Mouse (Mus musculus) liver, embryonic 16.5 days (tissue): ENCODE results near the gene Ang2. TPM values are rescaled to one million over a fixed set of nuclear protein-coding genes. Genes with fewer than 3 reads are reported as not detected.
"Not testable (repeated sequence)": the region's sequence is repeated elsewhere in the genome, so short reads cannot be mapped to it uniquely, and the experiment has no call there.

Experiments used
- ATAC-seq: fragments of 200-750 bp; cut with Nextera tagmentation; 2 replicates; pipeline ENCODE4 v1.8.0; 2017; ENCODE audit warnings: low read depth, mild to moderate bottlenecking, moderate number of reproducible peaks, moderate library complexity
- H3K27ac ChIP-seq: fragments of 300-500 bp; sonication (generic); 2 replicates; pipeline ENCODE4 v1.5.1; 2014; ENCODE audit warnings: mild to moderate bottlenecking, low read length
- H3K27me3 ChIP-seq: fragments of 300-500 bp; sonication (generic); 2 replicates; pipeline ENCODE4 v1.6.1; 2014; ENCODE audit warnings: low read depth, low read length, mixed read lengths; ENCODE audit not compliant: control insufficient read depth, insufficient read depth
- H3K36me3 ChIP-seq: fragments of 300-500 bp; sonication (generic); 2 replicates; pipeline ENCODE4 v1.6.1; 2014; ENCODE audit warnings: mild to moderate bottlenecking; ENCODE audit not compliant: control insufficient read depth, insufficient read depth
- H3K4me1 ChIP-seq: fragments of 300-500 bp; sonication (generic); 2 replicates; pipeline ENCODE4 v1.6.1; 2014; ENCODE audit warnings: low read depth, low read length, mixed read lengths; ENCODE audit not compliant: control insufficient read depth
- H3K4me2 ChIP-seq: fragments of 300-500 bp; sonication (generic); 2 replicates; pipeline ENCODE4 v1.6.1; 2014; ENCODE audit warnings: low read depth, low read length, mixed read lengths
- H3K4me3 ChIP-seq: fragments of 300-500 bp; sonication (generic); 2 replicates; pipeline ENCODE4 v1.5.1; 2014; ENCODE audit warnings: low read depth, mild to moderate bottlenecking, low read length
- H3K9ac ChIP-seq: fragments of 300-500 bp; sonication (generic); 2 replicates; pipeline ENCODE4 v1.6.1; 2014; ENCODE audit warnings: low read depth, low read length
- H3K9me3 ChIP-seq: fragments of 300-500 bp; sonication (generic); replicated peaks from 2 replicates; pipeline ENCODE4 v1.6.1; 2016; ENCODE audit warnings: low read length; ENCODE audit not compliant: control insufficient read depth
- WGBS: fragments of 180-500 bp; shearing (Covaris S2); extraction: QIAGEN DNeasy Blood & Tissue Kit; methylation state at CpG from one replicate; pipeline ENCODE4 v1.1.7; 2014; ENCODE audit not compliant: insufficient replicate concordance; 5-methylcytosine and 5-hydroxymethylcytosine counted together
- polyA plus RNA-seq: library from polyadenylated mRNA; unstranded; fragments of >200 nt; fragmentation: Nextera tagmentation; extraction: Ambion mirVana; gene quantifications from 2 replicates; pipeline ENCODE4 v1.2.1, GENCODE M21; 2015

Gene Ang2
- polyA plus RNA-seq: not detected in 2 replicates

DNA sequence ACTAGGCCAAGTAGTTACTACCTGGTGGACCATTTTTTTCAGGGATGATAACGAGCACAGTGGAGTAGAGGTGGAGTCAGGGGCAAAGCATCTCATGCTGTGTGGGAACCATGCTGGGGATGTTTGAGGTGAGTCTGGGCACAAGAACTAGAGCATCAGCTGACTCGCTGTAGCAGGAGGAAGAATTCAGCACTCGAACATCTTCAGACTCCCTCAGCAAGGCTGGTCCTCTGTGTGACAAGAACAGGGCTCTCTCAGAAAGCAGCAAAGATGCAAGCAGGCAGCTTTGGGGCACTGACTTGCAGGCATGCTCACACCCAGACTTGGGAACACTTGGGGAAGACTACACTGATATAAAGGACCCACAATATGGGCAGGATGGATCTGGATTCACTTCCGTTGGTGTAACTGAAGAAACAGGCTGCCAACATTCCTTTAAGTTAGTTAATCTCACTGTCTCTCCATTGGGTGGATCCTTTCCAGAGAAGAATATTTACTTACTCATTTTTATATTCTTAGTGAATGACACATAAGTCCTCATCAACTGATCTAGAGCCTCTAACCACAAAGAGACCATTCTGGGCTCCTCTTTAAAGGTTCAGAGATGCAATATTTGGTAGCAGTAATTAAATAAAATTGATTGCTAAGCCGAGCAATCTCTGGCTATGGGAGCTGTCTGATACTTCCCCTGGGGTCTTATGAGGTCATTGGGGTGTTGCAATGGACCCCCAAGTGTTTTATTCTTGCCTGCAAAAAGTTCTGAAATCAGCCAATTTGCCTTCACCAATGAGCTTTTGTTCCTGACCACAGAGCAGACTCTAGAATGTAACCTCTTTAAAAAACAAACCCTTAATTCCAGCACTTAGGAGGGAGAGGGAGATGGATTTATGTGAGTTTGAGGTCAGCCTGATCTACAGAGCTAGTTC lies at the start of gene Ang2:
Gene Ang2, minus strand, starts transcription at position 51 of the 926 bp plus-strand sequence.
- 58% methylated on average over 5 of the region's 5 CpGs for WGBS
- Histone ChIP-seq H3K9ac (no peak within 1 kb of the TSS), H3K4me2 (no peak within 1 kb of the TSS), H3K4me3 (no peak within 1 kb of the TSS), H3K36me3 (no peaks in the 10 kb centered on the region), H3K4me1 (no peaks in the 10 kb centered on the region), H3K27ac (no peak within 1 kb of the TSS), H3K9me3 (no peaks in the 10 kb centered on the region), H3K27me3 (no peaks in the 10 kb centered on the region)
- ATAC-seq: no peak

DNA sequence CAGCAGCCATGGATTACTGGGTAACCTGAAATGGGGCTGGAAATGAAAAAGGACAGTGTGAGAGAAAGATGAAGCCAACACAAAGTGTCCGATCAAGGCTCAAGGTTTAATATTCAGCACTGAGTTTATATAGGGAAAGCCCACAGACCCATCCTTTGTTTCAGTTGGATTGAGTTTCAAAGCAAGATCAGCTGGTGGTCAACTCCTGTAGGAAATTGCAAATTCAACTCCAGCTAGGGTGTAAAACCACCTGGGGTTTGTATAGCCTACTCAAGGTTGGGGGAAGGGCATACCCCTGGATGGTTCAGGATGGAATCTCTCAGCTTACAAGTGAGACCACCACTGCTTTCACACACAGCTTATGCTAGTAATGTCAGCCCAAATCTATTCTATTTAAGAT lies 48.8 kb upstream of the Ang2 start:
- no peak overlapping the region for H3K9ac ChIP-seq
- no peak overlapping the region for H3K4me3 ChIP-seq
- 59% methylated on average over 1 of the region's 1 CpGs for WGBS

DNA sequence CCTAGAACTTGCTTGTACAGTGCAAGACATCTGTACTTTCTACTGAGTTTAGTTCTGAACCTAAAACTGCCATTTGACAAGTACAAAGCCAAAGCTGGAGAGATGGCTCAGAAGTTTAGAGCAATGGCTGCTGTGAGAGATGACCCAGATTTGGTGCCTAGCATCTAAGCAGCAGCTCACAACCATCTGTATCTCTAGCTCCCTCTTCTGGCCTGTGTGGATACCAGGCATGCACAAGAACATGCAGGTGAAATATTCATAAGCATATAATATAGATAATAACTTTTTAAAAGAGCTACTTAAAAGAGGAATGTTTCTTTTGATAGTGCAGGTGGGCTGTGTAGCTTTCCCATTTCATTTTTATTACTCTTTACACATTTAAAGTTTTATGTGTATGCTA lies 42.0 kb upstream of the Ang2 start:
- Histone ChIP-seq H3K4me2 (no peak overlapping the region), H3K9ac (no peak overlapping the region), H3K4me3 (no peak overlapping the region), H3K27ac (no peak overlapping the region), H3K9me3 (no peaks in the 10 kb centered on the region), H3K4me1 (no peaks in the 10 kb centered on the region), H3K36me3 (no peaks in the 10 kb centered on the region), H3K27me3 (no peaks in the 10 kb centered on the region)
- no peak for ATAC-seq

More for the DNA sequence above, 48.8 kb upstream of the Ang2 start:
- H3K9me3 ChIP-seq: no peaks in the 10 kb centered on the region
- no peak overlapping the region for H3K4me2 ChIP-seq
- ATAC-seq: no peak
- H3K36me3 ChIP-seq: no peaks in the 10 kb centered on the region
- no peaks in the 10 kb centered on the region for H3K27me3 ChIP-seq
- H3K27ac ChIP-seq: no peak overlapping the region
- H3K4me1 ChIP-seq: no peaks in the 10 kb centered on the region

DNA sequence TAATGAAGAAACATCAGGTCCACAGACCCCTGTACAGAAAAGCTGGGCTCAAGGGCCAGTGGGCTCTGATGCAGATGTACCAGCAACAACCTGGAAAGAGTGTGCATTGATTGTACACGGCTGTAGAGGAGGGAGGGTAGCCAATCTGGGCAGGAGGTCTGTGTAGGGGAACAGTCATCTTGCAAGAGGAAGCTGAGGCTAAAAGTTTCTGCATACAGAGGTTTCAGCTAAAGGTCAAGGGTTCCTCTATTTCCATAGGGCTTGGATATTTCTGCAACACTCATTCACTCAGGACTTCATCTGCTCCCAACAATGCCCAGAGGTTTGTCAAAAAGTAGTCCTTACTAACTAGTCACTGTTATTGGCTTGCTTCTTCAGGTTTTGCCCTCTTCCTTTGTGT lies 38.5 kb upstream of the Ang2 start:
- ATAC-seq, H3K4me3 ChIP-seq, H3K9ac ChIP-seq, H3K4me1 ChIP-seq, H3K4me2 ChIP-seq, H3K27me3 ChIP-seq, H3K36me3 ChIP-seq, H3K9me3 ChIP-seq, H3K27ac ChIP-seq: not testable (repeated sequence)
- 19% methylated on average over 1 of the region's 1 CpGs for WGBS

DNA sequence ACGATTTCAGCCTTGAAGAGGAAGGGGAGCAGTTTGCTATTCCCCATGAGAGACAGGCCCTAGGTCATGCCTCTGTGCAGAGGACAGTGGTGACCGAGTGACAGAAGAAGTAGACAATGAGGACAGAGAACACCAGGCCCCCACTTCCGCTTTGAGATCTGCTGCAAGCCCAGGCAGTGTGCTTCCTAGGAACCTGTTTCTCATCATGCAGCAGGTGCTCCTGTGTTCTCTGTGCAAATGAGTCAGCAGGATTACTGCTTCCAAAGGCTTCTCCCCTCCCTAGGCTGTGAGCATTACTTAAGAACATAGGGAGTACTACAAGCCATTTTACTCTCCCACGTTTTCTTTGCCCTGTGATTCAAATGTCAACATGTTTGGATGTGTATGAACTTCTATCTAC lies 30.7 kb upstream of the Ang2 start:
- H3K4me3 ChIP-seq, ATAC-seq, H3K27me3 ChIP-seq, H3K9me3 ChIP-seq, H3K4me2 ChIP-seq, H3K36me3 ChIP-seq, H3K9ac ChIP-seq, H3K4me1 ChIP-seq, H3K27ac ChIP-seq: not testable (repeated sequence)
- 29% methylated on average over 4 of the region's 4 CpGs for WGBS

DNA sequence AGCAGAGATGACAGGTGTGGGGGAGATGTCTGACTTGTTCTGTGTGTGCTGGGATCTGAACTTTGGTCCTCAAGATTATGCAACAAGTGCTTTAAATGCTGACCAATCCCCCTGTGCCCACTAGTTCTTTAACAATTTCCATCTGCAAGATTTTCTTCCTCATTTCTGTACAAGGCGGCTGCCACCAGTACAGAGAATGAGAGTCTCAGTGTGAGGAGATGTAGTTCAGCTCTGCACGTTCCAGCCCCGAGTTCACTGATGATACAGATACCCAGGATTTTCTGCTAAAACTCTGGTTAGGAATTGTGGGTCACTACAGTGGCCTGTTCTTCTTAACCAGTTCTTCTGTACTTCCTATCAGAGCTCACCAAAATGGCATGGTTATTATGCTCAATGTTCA lies 21.1 kb upstream of the Ang2 start:
- not testable (repeated sequence) for H3K9ac ChIP-seq, H3K36me3 ChIP-seq, H3K4me2 ChIP-seq, H3K27ac ChIP-seq, H3K27me3 ChIP-seq, H3K4me3 ChIP-seq, H3K9me3 ChIP-seq, H3K4me1 ChIP-seq, ATAC-seq
- 64% methylated on average over 3 of the region's 3 CpGs for WGBS

DNA sequence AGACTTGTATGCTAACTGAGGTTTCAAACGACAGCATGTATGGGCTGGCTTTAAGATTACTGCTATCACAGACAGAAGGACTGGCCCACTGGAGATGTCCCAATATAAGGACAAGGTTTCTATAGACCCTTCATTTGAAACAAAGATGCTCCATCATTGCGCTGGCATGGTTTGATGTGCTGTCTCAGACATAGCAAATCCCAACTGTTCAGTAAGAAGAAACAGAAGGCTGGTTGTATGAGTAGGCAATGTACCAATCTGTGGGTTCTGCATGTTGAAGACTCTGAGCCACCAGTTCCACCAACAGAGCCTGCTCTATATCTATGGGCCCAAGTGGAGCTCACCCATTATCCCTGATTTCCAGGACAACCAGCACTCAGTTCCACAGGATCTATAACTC lies 4.2 kb upstream of the Ang2 start, which contains the start of gene Ear14:
Gene Ear14, plus strand, starts transcription at position 277 of the 400 bp plus-strand sequence.
- 65% methylated on average over 2 of the region's 2 CpGs for WGBS
- Histone ChIP-seq H3K27ac (no peak within 1 kb of the TSS), H3K36me3 (no peaks in the 10 kb centered on the region), H3K27me3 (no peaks in the 10 kb centered on the region), H3K4me1 (no peaks in the 10 kb centered on the region), H3K9ac (no peak within 1 kb of the TSS), H3K9me3 (no peaks in the 10 kb centered on the region), H3K4me3 (no peak within 1 kb of the TSS), H3K4me2 (no peak within 1 kb of the TSS)
- no peak for ATAC-seq

DNA sequence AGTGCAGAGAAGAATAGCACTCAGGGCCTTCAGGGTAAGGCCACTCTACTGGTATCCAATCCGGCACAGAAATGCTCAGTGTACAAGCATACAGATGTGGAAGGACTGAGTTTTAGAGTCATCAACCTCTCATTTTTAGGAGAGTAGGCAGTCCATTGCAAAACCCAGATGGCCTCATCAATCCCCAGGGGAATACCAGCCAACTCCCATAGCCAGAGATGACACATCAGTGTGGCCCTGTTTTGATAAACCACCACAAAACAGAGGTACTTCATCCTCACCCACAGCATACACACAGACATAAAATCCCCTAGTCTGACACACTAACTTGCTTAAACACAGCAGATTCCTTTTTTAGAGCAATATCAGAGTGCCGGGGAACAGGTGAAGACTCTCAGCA lies 1.5 kb upstream of the Ang2 start:
- Histone ChIP-seq H3K27me3 (no peaks in the 10 kb centered on the region), H3K9ac (no peak overlapping the region), H3K36me3 (no peaks in the 10 kb centered on the region), H3K4me3 (no peak overlapping the region), H3K4me2 (no peak overlapping the region), H3K9me3 (no peaks in the 10 kb centered on the region), H3K27ac (no peak overlapping the region), H3K4me1 (no peaks in the 10 kb centered on the region)
- WGBS: 71% methylated on average over 2 of the region's 2 CpGs
- ATAC-seq: no peak

DNA sequence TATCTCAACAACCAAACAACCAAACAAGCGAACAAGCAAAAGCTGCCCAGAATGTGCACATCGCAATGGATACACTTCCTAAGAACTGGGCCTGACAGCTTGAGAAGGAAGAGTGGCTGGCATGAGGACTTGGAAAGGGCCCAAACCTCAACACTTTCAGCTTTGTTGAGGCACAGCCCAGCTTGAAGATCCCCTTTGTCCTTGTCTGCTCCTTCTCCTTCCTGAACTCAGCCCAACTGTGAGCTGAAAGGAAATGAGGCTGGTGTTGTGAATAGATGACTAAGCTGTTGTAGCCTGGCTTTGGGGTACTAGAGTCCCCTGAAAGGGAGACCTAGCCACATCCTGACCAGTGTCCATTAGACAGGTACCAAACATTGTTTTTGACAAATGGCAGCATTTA lies 1.1 kb upstream of the Ang2 start:
- no peak for ATAC-seq
- Histone ChIP-seq H3K9ac (no peak overlapping the region), H3K36me3 (no peaks in the 10 kb centered on the region), H3K27ac (no peak overlapping the region), H3K4me3 (no peak overlapping the region), H3K27me3 (no peaks in the 10 kb centered on the region), H3K9me3 (no peaks in the 10 kb centered on the region), H3K4me2 (no peak overlapping the region), H3K4me1 (no peaks in the 10 kb centered on the region)
- 72% methylated on average over 2 of the region's 2 CpGs for WGBS
